Mouse (Mus musculus): ENCODE data around the gene Itpr2.

Gene Itpr2

GRCm38 (mm10) chr6:146509891-146510290, 7.9 kb upstream of the Itpr2 start:
- no peak for DNase-seq (ENCODE audit: low spot score in 2 of 2)

GRCm38 (mm10) chr6:146504459-146504858, 2.4 kb upstream of the Itpr2 start:
- DNase-seq (ENCODE audit: low spot score in 2 of 2): no peak

- DNase-seq (ENCODE audit: low spot score in 2 of 2): no peak
Measured at GRCm38 (mm10) chr6:146502856-146503255, 833 bp upstream of the Itpr2 start.

GRCm38 (mm10) chr6:146501316-146501865, 632 bp downstream of the Itpr2 start:
- DNase-seq (ENCODE audit: low spot score in 2 of 2): peak in 1 of 2 experiments; percentile 22

- DNase-seq (ENCODE audit: low spot score in 2 of 2): no peak
Measured at GRCm38 (mm10) chr6:146500771-146501170, 1.3 kb downstream of the Itpr2 start.

GRCm38 (mm10) chr6:146500206-146500605, 1.8 kb downstream of the Itpr2 start:
- DNase-seq (ENCODE audit: low spot score in 2 of 2): no peak

GRCm38 (mm10) chr6:146499566-146499965, 2.5 kb downstream of the Itpr2 start:
- DNase-seq (ENCODE audit: low spot score in 2 of 2): no peak

- DNase-seq (ENCODE audit: low spot score in 2 of 2): no peak
Measured at GRCm38 (mm10) chr6:146498416-146498815, 3.6 kb downstream of the Itpr2 start.

- DNase-seq (ENCODE audit: low spot score in 2 of 2): no peak
Measured at GRCm38 (mm10) chr6:146497866-146498265, 4.2 kb downstream of the Itpr2 start.

GRCm38 (mm10) chr6:146497435-146497834, 4.6 kb downstream of the Itpr2 start:
- no peak for DNase-seq (ENCODE audit: low spot score in 2 of 2)

GRCm38 (mm10) chr6:146491680-146492079, 10.3 kb downstream of the Itpr2 start:
- no peak for DNase-seq (ENCODE audit: low spot score in 2 of 2)

- DNase-seq (ENCODE audit: low spot score in 2 of 2): no peak
Measured at GRCm38 (mm10) chr6:146490416-146490960, 11.5 kb downstream of the Itpr2 start.

- no peak for DNase-seq (ENCODE audit: low spot score in 2 of 2)
Measured at GRCm38 (mm10) chr6:146489841-146490240, 12.2 kb downstream of the Itpr2 start.

- no peak for DNase-seq (ENCODE audit: low spot score in 2 of 2)
Measured at GRCm38 (mm10) chr6:146488749-146489148, 13.3 kb downstream of the Itpr2 start.

GRCm38 (mm10) chr6:146487079-146487478, 14.9 kb downstream of the Itpr2 start:
- no peak for DNase-seq (ENCODE audit: low spot score in 2 of 2)

- no peak for DNase-seq (ENCODE audit: low spot score in 2 of 2)
Measured at GRCm38 (mm10) chr6:146486073-146486472, 15.9 kb downstream of the Itpr2 start.

GRCm38 (mm10) chr6:146481441-146481840, 20.6 kb downstream of the Itpr2 start:
- no peak for DNase-seq (ENCODE audit: low spot score in 2 of 2)

- no peak for DNase-seq (ENCODE audit: low spot score in 2 of 2)
Measured at GRCm38 (mm10) chr6:146480925-146481324, 21.1 kb downstream of the Itpr2 start.

- no peak for DNase-seq (ENCODE audit: low spot score in 2 of 2)
Measured at GRCm38 (mm10) chr6:146478888-146479683, 22.9 kb downstream of the Itpr2 start.

- no peak for DNase-seq (ENCODE audit: low spot score in 2 of 2)
Measured at GRCm38 (mm10) chr6:146476865-146477264, 25.2 kb downstream of the Itpr2 start.

- no peak for DNase-seq (ENCODE audit: low spot score in 2 of 2)
Measured at GRCm38 (mm10) chr6:146474166-146474565, 27.9 kb downstream of the Itpr2 start.

GRCm38 (mm10) chr6:146473216-146473955, 28.6 kb downstream of the Itpr2 start:
- DNase-seq (ENCODE audit: low spot score in 2 of 2): no peak

Data from urinary bladder, adult 18-20 months (tissue).